Mouse (Mus musculus): ENCODE measurements around the gene Synpo2. TPM values are rescaled to one million over a fixed set of nuclear protein-coding genes. Genes with fewer than 3 reads are reported as not detected.

Gene Synpo2
- polyA plus RNA-seq, 1 experiment: 7.2 TPM

DNA sequence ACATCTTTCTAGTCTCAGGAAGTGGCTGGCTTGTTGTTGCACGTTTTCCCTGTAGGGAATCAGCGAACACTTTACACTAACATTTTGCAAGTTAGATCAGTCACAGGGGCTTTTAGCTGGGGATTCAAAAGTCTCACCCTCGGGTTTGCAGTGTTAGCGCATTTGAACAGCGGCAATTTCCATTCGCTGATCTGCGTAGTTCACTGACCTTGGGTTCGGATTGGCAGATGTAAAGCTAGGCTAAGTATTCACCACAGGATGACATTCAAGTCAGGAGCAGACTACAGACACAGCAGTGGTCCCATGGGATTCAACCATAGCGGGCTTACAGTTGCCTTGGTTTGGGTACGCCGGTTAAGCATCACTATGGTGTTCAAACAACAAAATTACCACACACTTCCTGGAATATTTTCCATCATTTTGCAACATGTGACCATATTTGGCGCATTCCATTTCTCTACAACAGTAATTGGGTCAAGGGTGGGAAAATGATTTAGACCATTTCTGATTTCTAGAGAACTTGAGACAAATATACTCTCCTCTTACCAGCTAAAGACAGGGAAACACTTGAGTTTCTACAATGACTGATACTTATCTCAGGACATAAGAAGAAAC is 47.2 kb downstream of the Synpo2 start:
- no peaks in the 10 kb centered on the region for H3K27me3 ChIP-seq (ENCODE audit: control insufficient read depth, insufficient read depth, insufficient read length)
- no peak for TF ChIP-seq MAX (IDR thresholded peaks at IDR 0.05)
- no peak for TF ChIP-seq FOSL1 (IDR thresholded peaks at IDR 0.05; ENCODE audit: insufficient read depth, low read length, poor library complexity, severe bottlenecking)
- no peak for TF ChIP-seq CEBPB (IDR thresholded peaks at IDR 0.05; ENCODE audit: low read depth)
- TF ChIP-seq MYOD1 (IDR thresholded peaks at IDR 0.05; ENCODE audit: control insufficient read depth, insufficient read length, low read depth): no peak
- TF ChIP-seq MYOG (IDR thresholded peaks at IDR 0.05; ENCODE audit: control insufficient read depth, extremely low read depth, insufficient read length): no peak
- no peak for TF ChIP-seq CTCF (IDR thresholded peaks at IDR 0.05; ENCODE audit: control insufficient read depth, insufficient read depth, insufficient read length)
- no peak for TF ChIP-seq USF1 (IDR thresholded peaks at IDR 0.05; ENCODE audit: low read depth)
- no peaks in the 10 kb centered on the region for H3K36me3 ChIP-seq (ENCODE audit: control insufficient read depth, insufficient read depth)
- H3K79me2 ChIP-seq (ENCODE audit: control insufficient read depth, insufficient read depth): no peaks in the 10 kb centered on the region
- H3K79me3 ChIP-seq (ENCODE audit: low read depth): no peaks in the 10 kb centered on the region
- no peak overlapping the region for H3ac ChIP-seq (ENCODE audit: control insufficient read depth, insufficient read length, low read depth)
- H3K4me3 ChIP-seq (ENCODE audit: insufficient read depth, poor library complexity, severe bottlenecking): no peak overlapping the region

DNA sequence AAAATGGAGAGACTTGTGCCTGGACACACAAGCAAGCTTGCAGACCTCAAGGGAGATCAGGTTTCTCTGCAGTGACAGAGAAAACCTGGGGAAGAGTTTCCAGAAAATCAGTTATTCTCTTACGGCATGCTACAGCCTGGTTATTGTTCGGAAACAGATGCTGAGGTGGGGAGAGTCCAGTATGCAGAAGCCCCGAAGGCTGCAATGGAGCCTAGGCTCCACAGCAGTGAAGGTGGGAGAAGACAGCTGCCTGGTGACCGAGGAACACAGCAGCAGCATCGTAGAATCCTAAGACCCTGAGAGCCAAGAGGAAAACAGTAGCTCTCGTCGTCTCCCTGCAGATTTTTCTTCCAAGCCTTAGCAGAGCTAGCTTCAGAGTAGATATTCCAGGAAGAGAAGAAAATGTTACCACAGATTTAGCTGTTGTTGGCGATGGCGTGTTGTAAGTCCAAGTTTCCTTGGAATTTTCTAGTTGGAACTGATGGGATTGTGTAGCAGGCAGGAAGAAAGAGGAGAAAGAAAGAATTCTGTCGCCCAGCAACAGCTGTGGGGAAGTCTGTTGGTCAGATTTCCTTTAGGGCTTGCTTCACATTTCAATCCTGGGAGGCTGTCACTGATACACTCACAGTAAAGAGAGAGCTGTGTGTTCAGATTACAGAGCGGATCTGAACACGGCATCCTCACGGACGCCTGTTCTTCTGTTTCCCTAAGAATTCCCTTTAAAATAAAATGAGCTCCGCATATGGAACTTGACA is 48.4 kb downstream of the Synpo2 start:
- H3K79me3 ChIP-seq (ENCODE audit: low read depth): no peaks in the 10 kb centered on the region
- no peak overlapping the region for H3K4me3 ChIP-seq (ENCODE audit: insufficient read depth, poor library complexity, severe bottlenecking)
- no peak for TF ChIP-seq MYOG (IDR thresholded peaks at IDR 0.05; ENCODE audit: control insufficient read depth, extremely low read depth, insufficient read length)
- no peak for TF ChIP-seq CEBPB (IDR thresholded peaks at IDR 0.05; ENCODE audit: low read depth)
- TF ChIP-seq CTCF (IDR thresholded peaks at IDR 0.05; ENCODE audit: control insufficient read depth, insufficient read depth, insufficient read length): no peak
- TF ChIP-seq MYOD1 (IDR thresholded peaks at IDR 0.05; ENCODE audit: control insufficient read depth, insufficient read length, low read depth): no peak
- TF ChIP-seq MAX (IDR thresholded peaks at IDR 0.05): no peak
- TF ChIP-seq FOSL1 (IDR thresholded peaks at IDR 0.05; ENCODE audit: insufficient read depth, low read length, poor library complexity, severe bottlenecking): no peak
- TF ChIP-seq USF1 (IDR thresholded peaks at IDR 0.05; ENCODE audit: low read depth): no peak
- H3K79me2 ChIP-seq (ENCODE audit: control insufficient read depth, insufficient read depth): no peaks in the 10 kb centered on the region
- H3K36me3 ChIP-seq (ENCODE audit: control insufficient read depth, insufficient read depth): no peaks in the 10 kb centered on the region
- H3ac ChIP-seq (ENCODE audit: control insufficient read depth, insufficient read length, low read depth): no peak overlapping the region
- H3K27me3 ChIP-seq (ENCODE audit: control insufficient read depth, insufficient read depth, insufficient read length): no peaks in the 10 kb centered on the region

DNA sequence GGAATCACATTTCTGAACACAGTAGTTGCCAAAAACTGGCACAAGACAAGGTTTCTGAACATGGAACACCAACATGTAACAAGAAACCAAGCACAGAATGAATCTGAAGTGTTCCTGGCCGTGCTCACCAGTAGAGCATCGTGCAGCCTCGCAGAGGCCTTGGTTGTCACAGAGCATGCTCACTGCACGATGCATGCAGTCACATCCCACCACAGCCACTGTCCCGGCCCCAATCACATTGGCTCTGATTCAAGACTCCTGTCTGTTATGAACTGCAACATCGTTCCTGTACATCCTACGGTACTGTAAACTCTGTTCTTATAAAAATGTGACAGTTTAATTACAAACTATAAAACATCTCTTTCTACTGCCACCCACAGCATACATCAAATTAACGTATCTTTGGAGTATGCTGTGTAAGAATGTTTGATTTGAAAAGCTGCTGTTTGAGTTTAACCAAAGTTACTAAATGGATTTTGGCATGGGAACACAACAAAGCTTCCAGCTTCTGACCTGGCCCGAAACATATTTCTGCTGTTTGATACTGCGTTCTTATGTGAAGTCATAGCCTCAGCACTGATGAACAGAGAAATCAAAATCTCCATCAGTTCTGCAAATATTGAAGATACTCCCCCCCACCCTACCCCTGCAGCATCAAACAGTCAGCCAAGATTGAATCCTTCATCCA is 50.6 kb downstream of the Synpo2 start:
- TF ChIP-seq CEBPB (IDR thresholded peaks at IDR 0.05; ENCODE audit: low read depth) (no peak), MYOG (IDR thresholded peaks at IDR 0.05; ENCODE audit: control insufficient read depth, extremely low read depth, insufficient read length) (no peak), FOSL1 (IDR thresholded peaks at IDR 0.05; ENCODE audit: insufficient read depth, low read length, poor library complexity, severe bottlenecking) (no peak), MAX (IDR thresholded peaks at IDR 0.05) (no peak), USF1 (IDR thresholded peaks at IDR 0.05; ENCODE audit: low read depth) (no peak), CTCF (IDR thresholded peaks at IDR 0.05; ENCODE audit: control insufficient read depth, insufficient read depth, insufficient read length) (no peak)

DNA sequence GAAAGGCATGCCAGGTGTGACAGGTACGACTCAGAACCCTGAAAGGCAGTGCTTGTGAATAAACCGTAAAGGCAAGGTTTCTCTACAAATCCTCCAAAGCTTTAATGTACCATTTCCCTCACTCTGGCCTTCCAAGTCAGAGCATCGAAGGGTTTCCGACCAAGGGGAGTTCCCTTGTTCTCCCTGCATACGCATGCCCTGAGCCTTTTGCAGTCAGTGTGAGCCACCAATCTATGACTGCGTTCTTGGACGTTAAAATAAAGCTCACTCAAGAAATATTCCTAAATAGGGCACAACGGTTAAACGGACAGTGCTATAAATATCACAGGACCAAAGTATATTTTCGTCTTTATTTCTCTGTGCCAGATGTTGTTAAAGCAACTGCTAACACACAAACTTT is 51.7 kb downstream of the Synpo2 start:
- no peaks in the 10 kb centered on the region for H3K27me3 ChIP-seq (ENCODE audit: control insufficient read depth, insufficient read depth, insufficient read length)
- no peak overlapping the region for H3K4me3 ChIP-seq (ENCODE audit: insufficient read depth, poor library complexity, severe bottlenecking)
- TF ChIP-seq FOSL1 (IDR thresholded peaks at IDR 0.05; ENCODE audit: insufficient read depth, low read length, poor library complexity, severe bottlenecking): no peak
- no peak for TF ChIP-seq MYOG (IDR thresholded peaks at IDR 0.05; ENCODE audit: control insufficient read depth, extremely low read depth, insufficient read length)
- no peak for TF ChIP-seq MYOD1 (IDR thresholded peaks at IDR 0.05; ENCODE audit: control insufficient read depth, insufficient read length, low read depth)
- TF ChIP-seq MAX (IDR thresholded peaks at IDR 0.05): no peak
- no peak for TF ChIP-seq USF1 (IDR thresholded peaks at IDR 0.05; ENCODE audit: low read depth)
- no peak for TF ChIP-seq CTCF (IDR thresholded peaks at IDR 0.05; ENCODE audit: control insufficient read depth, insufficient read depth, insufficient read length)
- TF ChIP-seq CEBPB (IDR thresholded peaks at IDR 0.05; ENCODE audit: low read depth): no peak

More for the DNA sequence above, 50.6 kb downstream of the Synpo2 start:
- Histone ChIP-seq H3K79me2 (ENCODE audit: control insufficient read depth, insufficient read depth) (no peaks in the 10 kb centered on the region), H3ac (ENCODE audit: control insufficient read depth, insufficient read length, low read depth) (no peak overlapping the region), H3K79me3 (ENCODE audit: low read depth) (no peaks in the 10 kb centered on the region), H3K4me3 (ENCODE audit: insufficient read depth, poor library complexity, severe bottlenecking) (no peak overlapping the region), H3K27me3 (ENCODE audit: control insufficient read depth, insufficient read depth, insufficient read length) (no peaks in the 10 kb centered on the region), H3K36me3 (ENCODE audit: control insufficient read depth, insufficient read depth) (no peaks in the 10 kb centered on the region)

DNA sequence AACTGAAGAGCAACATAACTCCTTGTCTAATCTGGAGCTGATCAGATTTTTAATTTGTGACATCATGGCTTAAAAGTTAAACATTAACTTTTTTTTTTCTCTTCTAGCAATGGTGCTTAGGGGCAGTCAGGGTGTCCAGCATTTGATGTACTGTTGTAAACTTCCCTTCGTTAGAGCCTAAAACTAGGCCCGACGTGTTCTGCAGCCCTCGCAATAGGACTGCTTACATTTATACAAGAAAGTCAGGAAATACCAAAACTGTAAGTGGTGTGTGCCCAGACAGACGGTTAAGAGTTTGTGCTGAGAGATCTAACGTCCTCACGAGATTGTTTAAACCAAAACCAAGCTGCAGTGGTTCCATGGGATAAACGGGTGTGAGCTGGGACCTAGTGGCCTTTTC is 56.4 kb downstream of the Synpo2 start:
- H3K4me3 ChIP-seq (ENCODE audit: insufficient read depth, poor library complexity, severe bottlenecking): no peak overlapping the region
- no peak overlapping the region for H3ac ChIP-seq (ENCODE audit: control insufficient read depth, insufficient read length, low read depth)
- TF ChIP-seq MYOD1 (IDR thresholded peaks at IDR 0.05; ENCODE audit: control insufficient read depth, insufficient read length, low read depth) (no peak), CTCF (IDR thresholded peaks at IDR 0.05; ENCODE audit: control insufficient read depth, insufficient read depth, insufficient read length) (no peak), MAX (IDR thresholded peaks at IDR 0.05) (no peak), FOSL1 (IDR thresholded peaks at IDR 0.05; ENCODE audit: insufficient read depth, low read length, poor library complexity, severe bottlenecking) (no peak), USF1 (IDR thresholded peaks at IDR 0.05; ENCODE audit: low read depth) (no peak), CEBPB (IDR thresholded peaks at IDR 0.05; ENCODE audit: low read depth) (no peak), MYOG (IDR thresholded peaks at IDR 0.05; ENCODE audit: control insufficient read depth, extremely low read depth, insufficient read length) (no peak)
- no peaks in the 10 kb centered on the region for H3K27me3 ChIP-seq (ENCODE audit: control insufficient read depth, insufficient read depth, insufficient read length)
- no peaks in the 10 kb centered on the region for H3K79me2 ChIP-seq (ENCODE audit: control insufficient read depth, insufficient read depth)
- no peaks in the 10 kb centered on the region for H3K79me3 ChIP-seq (ENCODE audit: low read depth)
- H3K36me3 ChIP-seq (ENCODE audit: control insufficient read depth, insufficient read depth): no peaks in the 10 kb centered on the region

More for the DNA sequence above, 51.7 kb downstream of the Synpo2 start:
- no peaks in the 10 kb centered on the region for H3K79me2 ChIP-seq (ENCODE audit: control insufficient read depth, insufficient read depth)
- no peaks in the 10 kb centered on the region for H3K79me3 ChIP-seq (ENCODE audit: low read depth)
- H3ac ChIP-seq (ENCODE audit: control insufficient read depth, insufficient read length, low read depth): no peak overlapping the region
- H3K36me3 ChIP-seq (ENCODE audit: control insufficient read depth, insufficient read depth): no peaks in the 10 kb centered on the region

Data from C2C12 (cell line).